Mouse (Mus musculus): Measurements from ENCODE around the gene Cyp17a1. TPM values are rescaled to one million over a fixed set of nuclear protein-coding genes. Genes with fewer than 3 reads are reported as not detected.

Cyp17a1 gene
- not detected in 2 replicates for total RNA-seq (2014; rRNA removed)
- not detected in 2 replicates for polyA plus RNA-seq (2015; fragmentation: Nextera tagmentation; extraction: Ambion mirVana)

GRCm38 (mm10) chr19:46672766-46673418, at the start of gene Cyp17a1:
Gene Cyp17a1 (minus strand): TSS chr19:46673172.
- 68% methylated on average over 5 of the region's 5 CpGs for WGBS
- Histone ChIP-seq H3K27ac (ENCODE audit: low read depth, low read length) (no peak within 1 kb of the TSS), H3K4me3 (ENCODE audit: low read depth, low read length) (no peak within 1 kb of the TSS), H3K27me3 (ENCODE audit: insufficient read depth, low read length) (no peaks in the 10 kb centered on the region), H3K9me3 (ENCODE audit: low read length) (no peaks in the 10 kb centered on the region), H3K4me2 (ENCODE audit: low read depth, low read length, poor library complexity, severe bottlenecking) (no peak within 1 kb of the TSS), H3K9ac (replicated peaks; ENCODE audit: low read length, poor library complexity, severe bottlenecking) (no peak within 1 kb of the TSS), H3K4me1 (ENCODE audit: insufficient read depth, low read length) (no peaks in the 10 kb centered on the region), H3K36me3 (ENCODE audit: insufficient read depth, low read length) (no peaks in the 10 kb centered on the region)
- DNase-seq (ENCODE audit: low spot score) (no peak), ATAC-seq (ENCODE audit: low FRiP score) (no peak)
- no peak for TF ChIP-seq CTCF (IDR thresholded peaks at IDR 0.05)

- ATAC-seq (ENCODE audit: low FRiP score) (no peak), DNase-seq (ENCODE audit: low spot score) (no peak)
- Histone ChIP-seq H3K36me3 (ENCODE audit: insufficient read depth, low read length) (peaks cover 3% of the 10 kb centered on the region; the same call in 1 of the 2 replicates), H3K9ac (replicated peaks; ENCODE audit: low read length, poor library complexity, severe bottlenecking) (no peak overlapping the region), H3K27me3 (ENCODE audit: insufficient read depth, low read length) (no peaks in the 10 kb centered on the region), H3K27ac (ENCODE audit: low read depth, low read length) (no peak overlapping the region), H3K9me3 (ENCODE audit: low read length) (no peaks in the 10 kb centered on the region), H3K4me2 (ENCODE audit: low read depth, low read length, poor library complexity, severe bottlenecking) (no peak overlapping the region), H3K4me1 (ENCODE audit: insufficient read depth, low read length) (no peaks in the 10 kb centered on the region), H3K4me3 (ENCODE audit: low read depth, low read length) (no peak overlapping the region)
- 92% methylated on average over 4 of the region's 4 CpGs for WGBS
- no peak for TF ChIP-seq CTCF (IDR thresholded peaks at IDR 0.05)
Measured at GRCm38 (mm10) chr19:46718150-46718549, 45.2 kb upstream of the Cyp17a1 start.

GRCm38 (mm10) chr19:46715016-46715415, 42.0 kb upstream of the Cyp17a1 start:
- H3K27ac ChIP-seq (ENCODE audit: low read depth, low read length) = no peak overlapping the region
- no peak overlapping the region for H3K4me3 ChIP-seq (ENCODE audit: low read depth, low read length)
- H3K4me2 ChIP-seq (ENCODE audit: low read depth, low read length, poor library complexity, severe bottlenecking) = no peak overlapping the region
- peaks cover 2% of the 10 kb centered on the region; the same call in 1 of the 2 replicates for H3K36me3 ChIP-seq (ENCODE audit: insufficient read depth, low read length)
- H3K4me1 ChIP-seq (ENCODE audit: insufficient read depth, low read length) = no peaks in the 10 kb centered on the region
- no peaks in the 10 kb centered on the region for H3K27me3 ChIP-seq (ENCODE audit: insufficient read depth, low read length)
- ATAC-seq (ENCODE audit: low FRiP score) (no peak), DNase-seq (ENCODE audit: low spot score) (no peak)
- H3K9ac ChIP-seq (replicated peaks; ENCODE audit: low read length, poor library complexity, severe bottlenecking) = no peak overlapping the region
- H3K9me3 ChIP-seq (ENCODE audit: low read length) = no peaks in the 10 kb centered on the region
- 93% methylated on average over 8 of the region's 8 CpGs for WGBS
- no peak for TF ChIP-seq CTCF (IDR thresholded peaks at IDR 0.05)

GRCm38 (mm10) chr19:46714234-46714633, 41.3 kb upstream of the Cyp17a1 start:
- DNase-seq (ENCODE audit: low spot score) (no peak), ATAC-seq (ENCODE audit: low FRiP score) (no peak)
- H3K4me2 ChIP-seq (ENCODE audit: low read depth, low read length, poor library complexity, severe bottlenecking) = no peak overlapping the region
- H3K4me3 ChIP-seq (ENCODE audit: low read depth, low read length) = no peak overlapping the region
- no peaks in the 10 kb centered on the region for H3K4me1 ChIP-seq (ENCODE audit: insufficient read depth, low read length)
- no peaks in the 10 kb centered on the region for H3K27me3 ChIP-seq (ENCODE audit: insufficient read depth, low read length)
- no peaks in the 10 kb centered on the region for H3K9me3 ChIP-seq (ENCODE audit: low read length)
- no peak for TF ChIP-seq CTCF (IDR thresholded peaks at IDR 0.05)
- no peaks in the 10 kb centered on the region for H3K36me3 ChIP-seq (ENCODE audit: insufficient read depth, low read length)
- WGBS = 94% methylated on average over 8 of the region's 8 CpGs
- no peak overlapping the region for H3K27ac ChIP-seq (ENCODE audit: low read depth, low read length)
- no peak overlapping the region for H3K9ac ChIP-seq (replicated peaks; ENCODE audit: low read length, poor library complexity, severe bottlenecking)

- no peaks in the 10 kb centered on the region for H3K9me3 ChIP-seq (ENCODE audit: low read length)
- no peak for TF ChIP-seq CTCF (IDR thresholded peaks at IDR 0.05)
- no peaks in the 10 kb centered on the region for H3K4me1 ChIP-seq (ENCODE audit: insufficient read depth, low read length)
- no peak for ATAC-seq (ENCODE audit: low FRiP score)
- H3K9ac ChIP-seq (replicated peaks; ENCODE audit: low read length, poor library complexity, severe bottlenecking) = no peak overlapping the region
- no peak for DNase-seq (ENCODE audit: low spot score)
- H3K27ac ChIP-seq (ENCODE audit: low read depth, low read length) = no peak overlapping the region
- no peak overlapping the region for H3K4me3 ChIP-seq (ENCODE audit: low read depth, low read length)
- no peaks in the 10 kb centered on the region for H3K36me3 ChIP-seq (ENCODE audit: insufficient read depth, low read length)
- H3K4me2 ChIP-seq (ENCODE audit: low read depth, low read length, poor library complexity, severe bottlenecking) = no peak overlapping the region
- H3K27me3 ChIP-seq (ENCODE audit: insufficient read depth, low read length) = no peaks in the 10 kb centered on the region
- WGBS = 91% methylated on average over 4 of the region's 4 CpGs
Measured at GRCm38 (mm10) chr19:46710614-46711013, 37.6 kb upstream of the Cyp17a1 start.

GRCm38 (mm10) chr19:46707296-46708151, 34.6 kb upstream of the Cyp17a1 start, which contains the start of gene As3mt:
Gene As3mt (plus strand): TSS chr19:46707458.
- WGBS = 13% methylated on average over 31 of the region's 31 CpGs
- Histone ChIP-seq H3K4me2 (ENCODE audit: low read depth, low read length, poor library complexity, severe bottlenecking) (peak within 1 kb of the TSS; percentile 48), H3K27me3 (ENCODE audit: insufficient read depth, low read length) (no peaks in the 10 kb centered on the region), H3K4me1 (ENCODE audit: insufficient read depth, low read length) (no peaks in the 10 kb centered on the region), H3K9ac (replicated peaks; ENCODE audit: low read length, poor library complexity, severe bottlenecking) (peak within 1 kb of the TSS; percentile 37), H3K27ac (ENCODE audit: low read depth, low read length) (peak within 1 kb of the TSS; percentile 65), H3K9me3 (ENCODE audit: low read length) (no peaks in the 10 kb centered on the region), H3K4me3 (ENCODE audit: low read depth, low read length) (peak within 1 kb of the TSS; percentile 34), H3K36me3 (ENCODE audit: insufficient read depth, low read length) (no peaks in the 10 kb centered on the region)
- TF ChIP-seq CTCF (IDR thresholded peaks at IDR 0.05) = no peak
- DNase-seq (ENCODE audit: low spot score) (peak; percentile 50), ATAC-seq (ENCODE audit: low FRiP score) (peak; percentile 72; the same call in 1 of the 2 replicates)
